Mouse (Mus musculus): ENCODE results near the gene Tlnrd1. TPM values are rescaled to one million over a fixed set of nuclear protein-coding genes. Genes with fewer than 3 reads are reported as not detected.

Tlnrd1 gene
- total and polyA plus RNA-seq, 3 experiments, result 7.5 to 18.0 TPM; not detected in 1

GRCm38 (mm10) chr7:83885835-83886234 lies 1.7 kb upstream of the Tlnrd1 start:
- peak overlapping the region in 1 of 2 experiments; percentile 93; a peak in 2 of 4 replicates for H3K4me3 ChIP-seq (ENCODE audit: control insufficient read depth in 1 of 2, insufficient read depth in 1 of 2, low read depth in 2 of 2, low read length in 2 of 2)
- TF ChIP-seq CHD2 (IDR thresholded peaks at IDR 0.05; ENCODE audit: low read length), result no peak
- TF ChIP-seq TBP (IDR thresholded peaks at IDR 0.05; ENCODE audit: low read depth, low read length), result 0 out of 2 replicates have a peak, but pooled peaks have one; percentile 47
- peak; percentile 51 for TF ChIP-seq ELF1 (IDR thresholded peaks at IDR 0.05; ENCODE audit: low read depth, low read length)
- TF ChIP-seq HCFC1 (IDR thresholded peaks at IDR 0.05; ENCODE audit: low read depth, low read length), result no peak; the same call in 1 of the 2 replicates
- peak; percentile 87 for TF ChIP-seq MAX (IDR thresholded peaks at IDR 0.05; ENCODE audit: low read length)
- TF ChIP-seq MYB (IDR thresholded peaks at IDR 0.05; ENCODE audit: low read depth, low read length), result no peak
- TF ChIP-seq BHLHE40 (IDR thresholded peaks at IDR 0.05; ENCODE audit: borderline replicate concordance, low read depth, low read length), result no peak
- TF ChIP-seq RCOR1 (IDR thresholded peaks at IDR 0.05; ENCODE audit: low read depth, low read length), result no peak
- no peak for TF ChIP-seq E2F4 (IDR thresholded peaks at IDR 0.05; ENCODE audit: borderline replicate concordance, low read depth, low read length)
- TF ChIP-seq GABPA (IDR thresholded peaks at IDR 0.05; ENCODE audit: low read depth, low read length), result no peak
- TF ChIP-seq MYC (IDR thresholded peaks at IDR 0.05; ENCODE audit: low read depth, low read length), result peak; percentile 92
- TF ChIP-seq POLR2AphosphoS2 (IDR thresholded peaks at IDR 0.05; ENCODE audit: low read length), result no peak
- no peak for TF ChIP-seq NRF1 (IDR thresholded peaks at IDR 0.05; ENCODE audit: insufficient read depth, low read depth, low read length, poor library complexity, severe bottlenecking)
- TF ChIP-seq MAZ (IDR thresholded peaks at IDR 0.05; ENCODE audit: low read depth, low read length), result no peak
- peak; percentile 83 for TF ChIP-seq SIN3A (IDR thresholded peaks at IDR 0.05; ENCODE audit: low read length)
- TF ChIP-seq CHD1 (IDR thresholded peaks at IDR 0.05; ENCODE audit: low read depth, low read length), result peak; percentile 73; the same call in 1 of the 2 replicates
- TF ChIP-seq MAFK (IDR thresholded peaks at IDR 0.05; ENCODE audit: borderline replicate concordance, low read depth, low read length), result no peak
- no peak for TF ChIP-seq SMC3 (IDR thresholded peaks at IDR 0.05; ENCODE audit: low read depth, low read length)
- no peak for TF ChIP-seq JUND (IDR thresholded peaks at IDR 0.05; ENCODE audit: low read depth, low read length)
- TF ChIP-seq USF2 (IDR thresholded peaks at IDR 0.05; ENCODE audit: borderline replicate concordance in 1 of 2, insufficient read depth in 1 of 2, low read depth in 1 of 2, low read length in 2 of 2), result no peak
- TF ChIP-seq POLR2AphosphoS5 (IDR thresholded peaks at IDR 0.05; ENCODE audit: borderline replicate concordance, low read depth, low read length), result no peak
- peak; percentile 68 for TF ChIP-seq TCF12 (IDR thresholded peaks at IDR 0.05; ENCODE audit: low read depth, low read length)
- TF ChIP-seq CTCF (IDR thresholded peaks at IDR 0.05 in 2 of 3, conservative IDR thresholded peaks at IDR 0.05 in 1 of 3; ENCODE audit: control insufficient read depth in 1 of 3, insufficient read depth in 1 of 3, low read depth in 2 of 3, low read length in 3 of 3, poor library complexity in 1 of 3, severe bottlenecking in 1 of 3), result no peak
- 0 out of 2 replicates have a peak, but pooled peaks have one; percentile 17 for TF ChIP-seq USF1 (IDR thresholded peaks at IDR 0.05; ENCODE audit: low read depth, low read length)
- TF ChIP-seq MXI1 (IDR thresholded peaks at IDR 0.05; ENCODE audit: low read depth, low read length), result peak; percentile 91
- 0 out of 2 replicates have a peak, but pooled peaks have one; percentile 8 for TF ChIP-seq ZNF384 (IDR thresholded peaks at IDR 0.05; ENCODE audit: low read depth, low read length)
- TF ChIP-seq ETS1 (IDR thresholded peaks at IDR 0.05; ENCODE audit: low read depth, low read length), result peak; percentile 66
- TF ChIP-seq EP300 (IDR thresholded peaks at IDR 0.05; ENCODE audit: low read depth in 1 of 2, low read length in 2 of 2), result peak; percentile 44 to 72; a peak in 3 of 4 replicates
- TF ChIP-seq ZKSCAN1 (IDR thresholded peaks at IDR 0.05; ENCODE audit: low read depth, low read length), result no peak
- peak; percentile 78 for TF ChIP-seq TAL1 (IDR thresholded peaks at IDR 0.05; ENCODE audit: low read length)
- TF ChIP-seq ZMIZ1 (IDR thresholded peaks at IDR 0.05; ENCODE audit: low read depth, low read length), result 0 out of 2 replicates have a peak, but pooled peaks have one; percentile 23
- peak; percentile 81 for TF ChIP-seq GATA1 (IDR thresholded peaks at IDR 0.05; ENCODE audit: low read depth, low read length)
- TF ChIP-seq ZC3H11A (IDR thresholded peaks at IDR 0.05; ENCODE audit: low read depth, low read length), result no peak
- 0 out of 4 replicates have a peak, but pooled peaks of 1 of the 2 experiments have one; percentile 27 for TF ChIP-seq POLR2A (IDR thresholded peaks at IDR 0.05; ENCODE audit: control insufficient read depth in 1 of 2, insufficient read depth in 1 of 2, low read depth in 1 of 2, low read length in 2 of 2, poor library complexity in 1 of 2)
- TF ChIP-seq KAT2A (conservative IDR thresholded peaks at IDR 0.05; ENCODE audit: low read depth, low read length), result peak; percentile 35; the same call in 1 of the 2 replicates
- TF ChIP-seq NELFE (IDR thresholded peaks at IDR 0.05; ENCODE audit: low read depth, low read length), result peak; percentile 47
- no peak for TF ChIP-seq UBTF (IDR thresholded peaks at IDR 0.05; ENCODE audit: borderline replicate concordance, insufficient read depth, low read depth, low read length)
- no peak for TF ChIP-seq RAD21 (IDR thresholded peaks at IDR 0.05; ENCODE audit: low read depth, low read length)

More at GRCm38 (mm10) chr7:83885835-83886234, 1.7 kb upstream of the Tlnrd1 start:
- peak; percentile 82 for DNase-seq (ENCODE audit: low read depth, low spot score)
- Histone ChIP-seq H3K36me3 (ENCODE audit: control insufficient read depth in 1 of 2, insufficient read depth in 2 of 2, low read length in 2 of 2) (peaks cover 0 to 27% of the 10 kb centered on the region in 2 experiments; a peak in 2 of 4 replicates), H3K27ac (ENCODE audit: control insufficient read depth, low read depth, low read length) (peak overlapping the region; percentile 98), H3K4me1 (ENCODE audit: control insufficient read depth in 1 of 2, insufficient read depth in 2 of 2, low read length in 2 of 2) (peaks cover 8 to 24% of the 10 kb centered on the region in 2 experiments), H3K79me2 (ENCODE audit: control insufficient read depth, insufficient read depth, low read length, poor library complexity) (peaks cover 26% of the 10 kb centered on the region), H3K9ac (ENCODE audit: control insufficient read depth, low read depth, low read length, poor library complexity, severe bottlenecking) (peak overlapping the region; percentile 60), H3K9me3 (replicated peaks; ENCODE audit: insufficient read depth, low read length) (no peaks in the 10 kb centered on the region), H3K27me3 (ENCODE audit: control insufficient read depth in 1 of 2, insufficient read depth in 2 of 2, low read length in 2 of 2) (no peaks in the 10 kb centered on the region)

All from MEL (cell line).